Mouse (Mus musculus) erythroblast, embryonic 14.5 days (primary cell): ENCODE results near the gene Fndc3a. TPM values are rescaled to one million over a fixed set of nuclear protein-coding genes. Genes with fewer than 3 reads are reported as not detected.

Experiments
- H3K27me3 ChIP-seq: 2 replicates; pipeline ENCODE4 v1.6.1; 2012; ENCODE audit warnings: inconsistent platforms; ENCODE audit not compliant: control insufficient read depth
- H3K36me3 ChIP-seq: 2 replicates; pipeline ENCODE4 v1.6.1; 2012; ENCODE audit warnings: mild to moderate bottlenecking, inconsistent platforms; ENCODE audit not compliant: control insufficient read depth
- H3K4me1 ChIP-seq: 2 replicates; pipeline ENCODE4 v1.6.1; 2012; ENCODE audit warnings: inconsistent platforms; ENCODE audit not compliant: control insufficient read depth
- H3K4me3 ChIP-seq: replicated peaks from 2 replicates; pipeline ENCODE3; 2012; ENCODE audit warnings: moderate library complexity, mild to moderate bottlenecking, inconsistent platforms
- H3K9me3 ChIP-seq: 2 replicates; pipeline ENCODE4 v1.6.1; 2012; ENCODE audit warnings: low read length, inconsistent platforms, mixed read lengths; ENCODE audit not compliant: control insufficient read depth
- GATA1 ChIP-seq: IDR thresholded peaks from 2 replicates; pipeline ENCODE4 v1.6.1; 2012; ENCODE audit warnings: low read length, inconsistent platforms, mixed read lengths
- TAL1 ChIP-seq: IDR thresholded peaks from 3 replicates; pipeline ENCODE4 v1.6.1; 2012; ENCODE audit warnings: low read length, inconsistent platforms, mixed read lengths
- polyA plus RNA-seq: library from polyadenylated mRNA; stranded (reverse); fragments of >175 nt; gene quantifications from 2 replicates; pipeline ENCODE4 v1.2.3, GENCODE M21; 2012

The Fndc3a gene
- polyA plus RNA-seq, 1 experiment = 0.08 TPM

DNA sequence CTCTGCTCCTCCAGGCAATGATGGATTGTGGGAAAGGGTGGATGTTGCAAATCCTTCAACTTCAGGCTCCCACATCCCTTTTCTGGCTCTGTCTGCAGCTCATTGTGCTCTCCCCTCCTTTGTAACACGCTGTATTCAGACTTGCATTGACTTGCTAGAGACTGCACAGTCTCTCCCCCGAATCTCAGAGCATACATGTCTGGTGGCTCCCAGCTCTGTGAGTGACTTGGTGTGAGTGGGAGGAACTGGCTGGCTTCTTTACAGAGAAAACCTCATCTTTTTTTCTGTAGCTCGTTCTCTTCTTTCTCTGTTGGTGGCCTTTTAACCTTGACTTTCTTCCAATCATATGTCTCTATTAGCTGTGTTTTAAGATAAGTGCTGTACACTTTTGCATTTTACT lies 16.1 kb upstream of the Fndc3a start:
- no peaks in the 10 kb centered on the region for H3K4me1 ChIP-seq
- TF ChIP-seq GATA1 = no peak
- no peak for TF ChIP-seq TAL1
- H3K4me3 ChIP-seq = no peak overlapping the region

DNA sequence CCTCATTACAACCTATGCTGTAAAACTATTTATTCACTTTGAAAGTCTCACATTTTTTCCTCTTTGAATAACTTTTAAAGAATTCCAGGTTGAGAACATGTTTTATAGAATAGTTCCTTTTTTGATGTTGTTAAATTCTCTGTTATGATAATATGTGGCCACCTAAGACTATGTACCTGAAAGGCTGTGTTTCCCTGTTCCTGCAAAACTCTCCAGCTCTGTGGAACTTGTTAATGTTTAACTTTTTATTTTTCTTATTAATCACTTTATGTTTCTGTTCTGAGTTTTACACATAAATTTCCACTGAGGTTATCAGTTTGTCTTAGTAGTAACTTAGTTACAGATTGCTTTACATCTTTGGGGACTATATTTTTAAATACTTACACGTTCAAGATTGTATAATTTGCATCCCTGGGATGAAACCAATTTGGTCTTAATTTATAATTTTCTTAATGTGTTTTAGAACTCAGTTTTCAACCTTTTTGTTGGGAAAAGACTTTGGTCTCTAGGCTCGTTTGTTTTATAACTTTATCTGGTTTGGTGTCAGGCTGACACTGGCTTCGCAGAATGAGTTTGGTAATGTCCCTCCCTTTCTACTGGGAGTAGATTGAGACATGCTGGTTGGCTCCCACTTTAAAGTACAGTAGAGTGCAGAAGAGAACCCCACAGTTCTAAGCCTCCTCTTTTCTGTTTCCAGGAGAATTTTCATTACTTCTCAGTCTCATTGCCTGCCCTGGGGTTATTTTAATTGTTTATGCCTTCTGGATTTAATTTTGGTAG lies 12.7 kb upstream of the Fndc3a start:
- no peaks in the 10 kb centered on the region for H3K4me1 ChIP-seq
- H3K9me3 ChIP-seq = no peaks in the 10 kb centered on the region
- no peaks in the 10 kb centered on the region for H3K36me3 ChIP-seq
- no peak for TF ChIP-seq GATA1
- TF ChIP-seq TAL1 = no peak
- H3K27me3 ChIP-seq = no peaks in the 10 kb centered on the region
- H3K4me3 ChIP-seq = no peak overlapping the region

More for the DNA sequence above, 16.1 kb upstream of the Fndc3a start:
- H3K36me3 ChIP-seq = no peaks in the 10 kb centered on the region
- H3K9me3 ChIP-seq = no peaks in the 10 kb centered on the region
- no peaks in the 10 kb centered on the region for H3K27me3 ChIP-seq

- H3K36me3 ChIP-seq = no peaks in the 10 kb centered on the region
- no peaks in the 10 kb centered on the region for H3K9me3 ChIP-seq
- peaks cover 18% of the 10 kb centered on the region for H3K27me3 ChIP-seq
- TF ChIP-seq TAL1 (no peak), GATA1 (no peak)
- no peak overlapping the region for H3K4me3 ChIP-seq
- H3K4me1 ChIP-seq = no peaks in the 10 kb centered on the region
Observed at GRCm38 (mm10) chr14:72716175-72716574, 6.4 kb upstream of the Fndc3a start.

- H3K9me3 ChIP-seq = no peaks in the 10 kb centered on the region
- TF ChIP-seq GATA1 (no peak), TAL1 (no peak)
- H3K4me1 ChIP-seq = peaks cover 22% of the 10 kb centered on the region
- H3K4me3 ChIP-seq = no peak overlapping the region
- peaks cover 52% of the 10 kb centered on the region for H3K27me3 ChIP-seq
- no peaks in the 10 kb centered on the region for H3K36me3 ChIP-seq
Observed at GRCm38 (mm10) chr14:72711130-72711529, 1.3 kb upstream of the Fndc3a start.

DNA sequence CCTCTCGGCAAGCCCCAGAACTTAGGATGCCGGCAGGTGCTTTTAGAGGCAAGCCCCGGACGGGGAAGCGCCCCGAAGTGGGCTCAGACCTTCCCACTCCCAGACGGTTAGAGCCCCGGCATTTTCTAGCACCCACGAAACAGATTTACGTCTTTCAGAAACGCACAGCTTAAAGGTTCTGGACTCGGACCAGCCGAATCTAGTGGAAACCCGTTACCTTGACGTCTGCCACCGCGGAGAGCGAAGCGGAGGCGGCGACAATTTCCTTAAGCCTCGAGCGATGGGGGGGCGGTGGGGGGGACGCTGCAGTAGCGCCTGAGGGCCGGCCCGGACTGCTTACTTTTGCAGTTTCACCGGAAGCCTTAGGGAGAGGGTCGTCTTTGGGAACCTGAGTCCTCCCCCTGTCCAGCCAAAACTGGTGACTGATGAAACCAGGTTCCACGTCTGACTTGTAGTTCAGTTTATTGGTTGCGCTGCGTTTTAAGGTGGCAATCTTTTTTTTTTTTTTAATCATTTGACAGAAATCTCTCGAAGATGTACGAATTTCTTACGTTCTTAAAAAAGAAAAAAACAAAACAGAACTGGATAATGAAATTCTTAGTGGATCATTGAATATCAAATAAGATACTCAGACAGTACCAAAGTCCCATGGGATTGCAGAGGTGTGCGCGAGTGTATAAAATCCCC lies 681 bp upstream of the Fndc3a start:
- H3K9me3 ChIP-seq = no peaks in the 10 kb centered on the region
- H3K4me3 ChIP-seq = peak overlapping the region; percentile 86
- peaks cover 22% of the 10 kb centered on the region for H3K4me1 ChIP-seq
- H3K27me3 ChIP-seq = peaks cover 52% of the 10 kb centered on the region
- no peaks in the 10 kb centered on the region for H3K36me3 ChIP-seq
- TF ChIP-seq TAL1 (no peak), GATA1 (no peak)

- Histone ChIP-seq H3K4me1 (peaks cover 22% of the 10 kb centered on the region), H3K4me3 (peak overlapping the region; percentile 86), H3K9me3 (no peaks in the 10 kb centered on the region), H3K27me3 (peaks cover 52% of the 10 kb centered on the region), H3K36me3 (no peaks in the 10 kb centered on the region)
- no peak for TF ChIP-seq TAL1
- TF ChIP-seq GATA1 = no peak
Observed at GRCm38 (mm10) chr14:72709091-72709709, 603 bp downstream of the Fndc3a start.

DNA sequence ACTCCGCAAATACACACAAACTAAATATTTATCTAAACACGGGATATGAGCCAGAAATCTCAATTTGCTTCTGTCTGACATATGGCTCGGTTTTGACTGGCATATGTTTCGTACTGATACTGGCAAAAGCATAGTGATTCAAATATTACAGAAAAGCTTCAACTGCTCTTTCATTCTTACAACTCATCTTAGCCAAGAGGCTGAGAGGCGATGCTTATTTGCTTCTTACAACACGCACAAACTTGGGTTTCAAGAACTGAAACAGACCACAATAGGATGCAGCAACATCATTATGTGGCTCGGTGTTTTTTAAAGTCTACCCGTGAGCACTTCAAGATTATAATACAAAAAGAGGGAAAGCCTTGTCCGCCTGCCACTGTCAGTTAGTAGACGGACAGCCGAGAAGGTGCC lies 1.2 kb downstream of the Fndc3a start:
- Histone ChIP-seq H3K4me1 (peaks cover 22% of the 10 kb centered on the region), H3K36me3 (no peaks in the 10 kb centered on the region), H3K4me3 (peak overlapping the region; percentile 86), H3K27me3 (peaks cover 52% of the 10 kb centered on the region), H3K9me3 (no peaks in the 10 kb centered on the region)
- TF ChIP-seq TAL1 (no peak), GATA1 (no peak)

GRCm38 (mm10) chr14:72700056-72700455 lies 9.7 kb downstream of the Fndc3a start:
- H3K4me1 ChIP-seq = no peaks in the 10 kb centered on the region
- no peak overlapping the region for H3K4me3 ChIP-seq
- no peaks in the 10 kb centered on the region for H3K27me3 ChIP-seq
- no peak for TF ChIP-seq TAL1
- H3K9me3 ChIP-seq = no peaks in the 10 kb centered on the region
- no peaks in the 10 kb centered on the region for H3K36me3 ChIP-seq

- no peak overlapping the region for H3K4me3 ChIP-seq
- TF ChIP-seq TAL1 = no peak
- no peak for TF ChIP-seq GATA1
- no peaks in the 10 kb centered on the region for H3K27me3 ChIP-seq
- no peaks in the 10 kb centered on the region for H3K4me1 ChIP-seq
- no peaks in the 10 kb centered on the region for H3K9me3 ChIP-seq
- H3K36me3 ChIP-seq = no peaks in the 10 kb centered on the region
Observed at GRCm38 (mm10) chr14:72691406-72691805, 18.4 kb downstream of the Fndc3a start.
